Mouse (Mus musculus) adrenal gland (tissue): Measurements from ENCODE around the gene 4930539E08Rik.

Experiments
- intact Hi-C: fragments of 180-260 bp; cut with DNase I; formaldehyde crosslinking; loops from one replicate; pipeline ENCODE4 v1.15.1; 2025

The 4930539E08Rik gene

GRCm38 (mm10) chr17:28930392-28931074, 15.4 kb upstream of the 4930539E08Rik start:
- intact Hi-C loops, result no loop called here

GRCm38 (mm10) chr17:28929369-28929768, 14.2 kb upstream of the 4930539E08Rik start:
- intact Hi-C loops, result loop anchor here (5.0 to 10.0 kb wide), 3 partner anchors 47 to 235 kb away; partner anchors contain the start of genes Mapk14 and Slc26a8

DNA sequence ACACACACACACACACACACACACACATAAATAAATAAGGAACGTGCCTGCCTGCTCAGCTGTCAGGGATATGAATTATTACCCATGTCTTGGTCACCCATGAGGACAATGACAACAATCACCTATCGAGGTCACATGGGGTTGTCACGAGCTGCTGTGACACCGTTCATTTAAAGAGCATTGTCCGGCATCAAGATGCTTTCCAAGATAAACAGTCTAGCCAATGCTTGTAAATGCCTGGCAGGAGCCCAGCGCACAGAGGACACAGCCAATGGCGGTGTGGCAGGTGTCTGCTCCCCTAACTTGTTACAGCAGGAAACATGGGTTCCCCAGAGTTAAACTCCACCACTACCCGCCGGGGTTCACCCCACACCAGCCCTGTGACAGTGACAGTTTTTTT, 12.9 kb upstream of the 4930539E08Rik start:
- intact Hi-C loops, result loop anchor here (5.0 to 10.0 kb wide), 3 partner anchors 46 to 233 kb away; partner anchors contain the start of genes Mapk14 and Slc26a8

- intact Hi-C loops, result loop anchor here (5.0 to 10.0 kb wide), 3 partner anchors 45 to 232 kb away; partner anchors contain the start of genes Mapk14 and Slc26a8
These were observed 11.9 kb upstream of the 4930539E08Rik start for GRCm38 (mm10) chr17:28926866-28927635.

GRCm38 (mm10) chr17:28926380-28926779, 11.3 kb upstream of the 4930539E08Rik start:
- intact Hi-C loops, result loop anchor here (5.0 to 10.0 kb wide), 3 partner anchors 44 to 232 kb away; partner anchors contain the start of genes Mapk14 and Slc26a8

DNA sequence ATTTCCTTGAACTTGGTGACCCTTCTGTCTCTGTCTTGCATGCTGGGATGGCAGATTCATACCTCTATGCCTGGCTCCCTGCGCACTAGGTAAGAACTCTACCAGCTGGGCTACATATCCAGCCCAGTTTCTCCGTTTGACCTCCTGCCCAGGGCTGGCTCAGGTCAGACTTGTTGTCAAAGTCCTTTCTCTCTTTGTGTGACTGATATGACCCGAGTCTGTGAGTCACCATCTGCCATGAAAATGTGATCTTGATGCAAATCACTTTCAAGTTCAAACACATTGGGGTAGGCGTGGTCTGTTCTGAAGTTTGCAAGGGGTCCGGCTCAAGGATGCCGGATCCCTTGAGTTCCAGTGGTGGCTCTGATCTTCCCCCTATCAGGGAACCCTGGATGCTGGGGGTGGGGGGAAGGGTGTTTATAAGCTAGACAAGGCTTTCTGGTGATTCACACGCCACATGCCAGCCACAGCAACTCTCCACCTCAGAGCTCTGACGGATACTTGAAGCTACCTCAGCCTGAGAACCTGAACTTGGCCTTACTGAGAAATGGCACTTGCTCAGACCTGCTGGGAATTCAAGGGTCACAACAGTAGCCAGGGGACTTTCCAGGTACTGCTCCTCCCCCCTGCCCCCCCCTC, 10.0 kb upstream of the 4930539E08Rik start:
- intact Hi-C loops, result loop anchor here (2.0 to 10.0 kb wide), 4 partner anchors 18 to 230 kb away; partner anchors contain the start of genes Mapk14 and Slc26a8

DNA sequence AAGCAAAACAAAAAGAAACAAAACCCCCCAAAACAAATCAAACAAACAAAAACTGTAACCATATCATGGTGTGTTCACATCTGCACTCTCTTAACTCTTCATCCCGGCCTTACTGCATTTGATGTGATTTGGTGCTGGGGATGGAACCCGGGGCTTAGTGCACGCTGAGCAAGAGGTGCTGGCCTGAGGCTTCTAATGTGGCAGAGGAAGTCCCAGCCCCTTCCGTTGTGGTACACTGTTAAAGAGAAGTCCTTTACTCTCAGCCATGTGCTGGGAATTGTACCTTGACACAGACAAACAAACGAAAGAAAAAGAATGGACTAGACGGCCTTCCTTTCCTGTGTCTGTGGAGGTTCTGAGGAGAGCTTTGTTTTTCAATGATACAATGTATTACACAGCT, 7.0 kb upstream of the 4930539E08Rik start:
- intact Hi-C loops, result loop anchor here (10.0 kb wide), 1 partner anchor 227 kb away; the partner anchor contains the start of genes Mapk14 and Slc26a8

- intact Hi-C loops, result loop anchor here (10.0 kb wide), 1 partner anchor 226 kb away; the partner anchor contains the start of genes Mapk14 and Slc26a8
These were observed 6.0 kb upstream of the 4930539E08Rik start for GRCm38 (mm10) chr17:28921086-28921485.

DNA sequence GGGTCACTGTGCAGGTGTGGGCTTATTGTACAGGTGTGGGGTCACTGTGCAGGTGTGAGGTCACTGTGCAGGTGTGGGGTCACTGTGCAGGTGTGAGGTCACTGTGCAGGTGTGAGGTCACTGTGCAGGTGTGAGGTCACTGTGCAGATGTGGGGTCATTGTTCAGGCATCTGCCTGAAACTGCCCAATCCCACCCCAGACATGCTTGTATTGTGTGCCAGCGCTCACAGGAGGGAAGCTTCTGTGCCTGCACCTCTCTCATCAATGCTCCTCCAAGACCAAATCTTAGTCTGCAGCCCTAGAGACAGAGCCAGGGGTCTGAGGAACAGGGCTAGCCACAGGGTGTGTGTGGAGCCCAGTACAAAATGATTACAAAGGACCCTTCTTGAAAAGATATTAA, 1.4 kb upstream of the 4930539E08Rik start:
- intact Hi-C loops, result no loop called here

DNA sequence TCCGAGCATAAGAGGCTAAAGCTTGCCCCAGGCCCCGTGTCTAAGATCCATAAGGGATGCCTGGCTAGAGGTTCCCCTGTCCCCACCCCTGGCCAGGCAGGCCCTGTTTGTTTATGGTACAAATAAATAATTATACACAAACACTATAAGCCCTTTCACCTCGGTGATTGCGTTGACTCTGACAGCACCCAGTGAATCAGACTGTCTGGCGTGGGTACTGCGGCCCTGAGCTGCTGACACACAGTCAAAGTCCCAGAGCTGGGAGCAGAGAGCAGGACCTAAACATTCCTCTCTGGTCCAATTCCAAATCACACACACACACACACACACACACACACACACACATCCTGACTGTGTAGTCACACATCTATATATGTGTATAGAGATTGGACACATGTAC, 1.2 kb downstream of the 4930539E08Rik start:
- intact Hi-C loops, result no loop called here

DNA sequence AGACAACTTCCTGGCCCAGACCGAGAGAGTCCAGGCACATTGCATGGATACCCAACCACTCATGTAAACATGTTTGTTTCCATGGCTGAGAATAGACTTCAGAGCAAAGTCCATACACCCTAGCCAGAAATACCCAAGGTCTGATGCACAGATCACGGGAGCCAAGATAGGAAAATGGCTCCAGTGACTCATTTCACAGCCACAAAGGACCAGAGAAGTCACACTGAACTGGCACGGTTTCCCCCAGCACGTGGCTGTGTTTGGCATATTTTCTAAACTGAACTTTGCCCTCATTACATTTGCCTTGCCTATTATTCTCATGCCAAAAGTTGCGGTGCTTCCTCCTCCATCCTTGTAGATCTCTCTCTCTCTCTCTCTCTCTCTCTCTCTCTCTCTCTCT, 1.9 kb downstream of the 4930539E08Rik start:
- intact Hi-C loops, result no loop called here

- intact Hi-C loops, result no loop called here
These were observed 5.0 kb downstream of the 4930539E08Rik start for GRCm38 (mm10) chr17:28910139-28910538.

- intact Hi-C loops, result no loop called here
These were observed 5.7 kb downstream of the 4930539E08Rik start for GRCm38 (mm10) chr17:28909252-28909941.

DNA sequence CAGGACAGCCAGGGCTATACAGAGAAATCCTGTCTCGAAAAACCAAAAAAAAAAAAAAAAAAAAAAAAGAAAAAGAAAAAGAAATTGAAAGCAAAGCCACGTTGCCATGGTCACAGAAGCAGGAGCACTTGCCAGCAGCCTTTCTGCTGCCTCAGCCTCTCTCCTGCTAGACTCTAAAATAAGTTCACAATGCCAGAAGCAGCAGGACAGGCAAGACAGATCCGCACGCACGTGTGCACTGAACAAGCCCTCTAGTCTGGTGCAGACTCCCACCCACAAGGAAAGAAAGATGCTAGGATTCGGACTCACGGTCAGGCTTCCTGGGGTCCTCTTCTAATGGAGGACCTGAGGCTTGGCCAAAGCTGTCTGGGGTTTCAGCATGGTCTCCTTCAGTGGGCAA, 7.2 kb downstream of the 4930539E08Rik start:
- intact Hi-C loops, result loop anchor here (2.0 kb wide), 1 partner anchor 17 kb away; no protein-coding TSS in a partner anchor

DNA sequence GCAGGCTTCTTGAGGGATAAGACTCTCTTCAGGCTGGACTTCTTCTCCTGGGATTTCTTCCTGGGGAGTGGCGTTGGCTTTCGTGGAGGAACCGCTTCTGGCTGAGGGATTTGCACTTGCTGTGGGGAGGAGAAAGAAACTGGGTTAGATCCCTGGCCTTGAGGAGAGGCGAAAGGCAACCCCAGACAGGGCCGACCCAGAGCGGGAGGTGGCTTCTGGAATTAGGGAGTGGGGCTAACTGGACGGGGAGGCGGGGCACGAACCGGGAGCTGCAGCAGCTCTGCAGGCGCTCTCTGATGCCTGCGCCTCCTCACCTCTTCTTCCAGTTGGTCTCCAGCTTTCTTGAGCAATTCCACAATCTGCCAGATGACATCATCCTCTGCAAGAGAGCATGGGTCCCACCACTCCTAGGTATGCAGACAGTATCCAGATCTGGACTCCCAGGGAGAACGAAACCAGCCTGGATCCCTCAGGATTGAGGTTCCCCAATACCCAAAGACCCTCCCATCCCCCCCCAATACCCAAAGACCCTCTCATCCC, 9.7 kb downstream of the 4930539E08Rik start:
- intact Hi-C loops, result no loop called here

- intact Hi-C loops, result no loop called here
These were observed 10.4 kb downstream of the 4930539E08Rik start for GRCm38 (mm10) chr17:28904546-28905376.

GRCm38 (mm10) chr17:28901559-28901958, 13.6 kb downstream of the 4930539E08Rik start:
- intact Hi-C loops, result no loop called here

- intact Hi-C loops, result no loop called here
These were observed 15.7 kb downstream of the 4930539E08Rik start for GRCm38 (mm10) chr17:28899427-28899826.

- intact Hi-C loops, result no loop called here
These were observed 16.9 kb downstream of the 4930539E08Rik start for GRCm38 (mm10) chr17:28898249-28898648.

- intact Hi-C loops, result no loop called here
These were observed 17.3 kb downstream of the 4930539E08Rik start for GRCm38 (mm10) chr17:28897817-28898216.
